Mouse (Mus musculus): Measurements from ENCODE around the gene Gpam. TPM values are rescaled to one million over a fixed set of nuclear protein-coding genes. Genes with fewer than 3 reads are reported as not detected.

Gene Gpam
- total and polyA plus RNA-seq, 3 experiments: 8.8 to 12.5 (median 12.3) TPM

DNA sequence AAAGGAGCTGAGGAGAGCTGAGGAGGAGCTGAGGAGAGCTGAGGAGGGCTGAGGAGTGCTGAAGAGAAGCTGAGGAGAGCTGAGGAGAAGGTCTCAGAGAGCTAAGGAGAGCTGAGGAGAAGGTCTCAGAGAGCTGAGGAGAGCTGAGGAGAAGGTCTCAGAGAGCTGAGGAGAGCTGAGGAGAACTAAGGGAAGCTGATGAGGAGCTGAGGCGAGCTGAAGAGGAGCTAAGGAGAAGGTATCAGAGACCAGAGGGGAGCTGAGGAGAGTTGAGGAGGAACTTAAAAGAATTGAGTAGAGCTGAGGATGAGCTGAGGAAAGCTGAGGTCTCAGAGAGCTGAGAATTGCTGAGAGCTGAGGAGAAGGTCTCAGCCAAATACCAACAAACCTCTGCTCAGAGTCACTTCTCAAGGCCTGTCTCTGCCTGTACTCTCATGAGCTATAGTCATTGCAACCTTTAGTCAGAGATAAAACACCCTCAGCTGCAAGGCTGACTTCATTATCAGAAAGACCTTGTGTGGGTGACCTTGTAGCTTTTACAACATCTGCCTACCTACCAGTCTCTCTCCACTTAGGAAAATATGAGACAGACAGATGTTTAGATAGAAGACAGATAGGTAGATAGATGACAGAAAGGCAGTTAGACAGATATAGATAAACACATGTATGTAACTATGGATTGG lies 38.3 kb upstream of the Gpam start:
- TF ChIP-seq KAT2A (IDR thresholded peaks at IDR 0.05; ENCODE audit: insufficient replicate concordance, low read length): no peak
- TF ChIP-seq EP300 (IDR thresholded peaks at IDR 0.05; ENCODE audit: low read length): no peak
- no peak for TF ChIP-seq MAZ (IDR thresholded peaks at IDR 0.05; ENCODE audit: low read depth, low read length)
- TF ChIP-seq ELF1 (IDR thresholded peaks at IDR 0.05; ENCODE audit: low read depth, low read length): no peak
- TF ChIP-seq POLR2AphosphoS2 (IDR thresholded peaks at IDR 0.05; ENCODE audit: low read depth, low read length): no peak
- no peak for TF ChIP-seq BHLHE40 (IDR thresholded peaks at IDR 0.05; ENCODE audit: low read depth, low read length)
- TF ChIP-seq MXI1 (IDR thresholded peaks at IDR 0.05; ENCODE audit: low read depth, low read length): no peak
- TF ChIP-seq ZC3H11A (IDR thresholded peaks at IDR 0.05; ENCODE audit: low read depth, low read length): no peak
- no peak for TF ChIP-seq POLR2A (IDR thresholded peaks at IDR 0.05; ENCODE audit: low read depth, low read length)
- H3K36me3 ChIP-seq (replicated peaks in 1 of 2; ENCODE audit: control insufficient read depth in 1 of 2, insufficient read depth in 1 of 2, low read length in 1 of 2): no peaks in the 10 kb centered on the region
- no peaks in the 10 kb centered on the region for H3K27me3 ChIP-seq (replicated peaks)
- no peaks in the 10 kb centered on the region for H3K79me2 ChIP-seq (replicated peaks; ENCODE audit: control insufficient read depth, extremely low read depth, insufficient read depth, poor library complexity, severe bottlenecking)
- peaks cover 3% of the 10 kb centered on the region for H3K9me3 ChIP-seq (replicated peaks; ENCODE audit: low read length)
- in situ Hi-C loops (cut with MboI; ENCODE audit: low pct_ligation_motif_present, low pct_unique_long_range_greater_than_20kb, low sequenced_read_pairs) (no loop called here), dilution Hi-C loops (cut with MboI; ENCODE audit: extremely low pct_ligation_motif_present, extremely low pct_unique_long_range_greater_than_20kb, low sequenced_read_pairs) (no loop called here)
- peaks cover 0 to 8% of the 10 kb centered on the region in 2 experiments; a peak in 2 of 4 replicates for H3K4me1 ChIP-seq (ENCODE audit: control insufficient read depth in 1 of 2, insufficient read depth in 2 of 2)
- H3K4me3 ChIP-seq (replicated peaks in 1 of 3; ENCODE audit: low read depth in 2 of 3, low read length in 2 of 3, poor library complexity in 1 of 3): no peak overlapping the region
- H3K27ac ChIP-seq (ENCODE audit: insufficient read depth, low read depth): no peak overlapping the region
- no peak overlapping the region for H3K9ac ChIP-seq (ENCODE audit: insufficient read depth, low read depth)
- no peak for DNase-seq (ENCODE audit: extremely low read depth)
- no peak overlapping the region for H3K4me2 ChIP-seq (ENCODE audit: insufficient read depth, low read depth, poor library complexity, severe bottlenecking)

DNA sequence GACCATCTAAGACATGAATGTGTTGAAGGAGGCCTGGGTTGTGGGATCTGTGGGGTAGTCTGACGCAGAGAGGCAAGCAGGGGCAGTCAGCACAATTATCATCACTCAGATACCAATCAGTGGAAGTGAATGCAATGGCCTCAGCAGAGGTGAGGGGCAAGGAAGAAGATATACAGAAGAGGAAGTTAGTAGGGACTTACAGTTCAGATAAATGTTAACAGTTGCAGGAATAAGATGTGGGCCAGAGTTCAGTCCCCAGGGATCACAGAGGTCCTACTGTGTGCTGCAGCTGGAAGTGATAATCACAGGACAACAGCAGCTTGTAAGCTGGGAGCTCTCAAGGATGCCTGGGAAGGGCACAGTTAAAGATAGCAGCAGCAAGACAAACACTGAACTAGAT lies 37.1 kb upstream of the Gpam start:
- H3K9me3 ChIP-seq (replicated peaks; ENCODE audit: low read length): no peaks in the 10 kb centered on the region
- no peak overlapping the region for H3K27ac ChIP-seq (ENCODE audit: insufficient read depth, low read depth)
- no peak for DNase-seq (ENCODE audit: extremely low read depth)
- TF ChIP-seq JUN (IDR thresholded peaks at IDR 0.05; ENCODE audit: insufficient read depth, low read depth, low read length) (no peak), NRF1 (IDR thresholded peaks at IDR 0.05; ENCODE audit: low read depth, low read length) (no peak), ZKSCAN1 (IDR thresholded peaks at IDR 0.05; ENCODE audit: borderline replicate concordance, low read depth, low read length) (peak; percentile 61)
- no peaks in the 10 kb centered on the region for H3K27me3 ChIP-seq (replicated peaks)
- peaks cover 0 to 8% of the 10 kb centered on the region in 2 experiments; a peak in 2 of 4 replicates for H3K4me1 ChIP-seq (ENCODE audit: control insufficient read depth in 1 of 2, insufficient read depth in 2 of 2)
- H3K36me3 ChIP-seq (replicated peaks in 1 of 2; ENCODE audit: control insufficient read depth in 1 of 2, insufficient read depth in 1 of 2, low read length in 1 of 2): no peaks in the 10 kb centered on the region
- dilution Hi-C loops (cut with MboI; ENCODE audit: extremely low pct_ligation_motif_present, extremely low pct_unique_long_range_greater_than_20kb, low sequenced_read_pairs) (no loop called here), in situ Hi-C loops (cut with MboI; ENCODE audit: low pct_ligation_motif_present, low pct_unique_long_range_greater_than_20kb, low sequenced_read_pairs) (no loop called here)
- no peak overlapping the region for H3K4me3 ChIP-seq (replicated peaks in 1 of 3; ENCODE audit: low read depth in 2 of 3, low read length in 2 of 3, poor library complexity in 1 of 3)
- no peak overlapping the region for H3K4me2 ChIP-seq (ENCODE audit: insufficient read depth, low read depth, poor library complexity, severe bottlenecking)
- H3K79me2 ChIP-seq (replicated peaks; ENCODE audit: control insufficient read depth, extremely low read depth, insufficient read depth, poor library complexity, severe bottlenecking): no peaks in the 10 kb centered on the region
- no peak overlapping the region for H3K9ac ChIP-seq (ENCODE audit: insufficient read depth, low read depth)

DNA sequence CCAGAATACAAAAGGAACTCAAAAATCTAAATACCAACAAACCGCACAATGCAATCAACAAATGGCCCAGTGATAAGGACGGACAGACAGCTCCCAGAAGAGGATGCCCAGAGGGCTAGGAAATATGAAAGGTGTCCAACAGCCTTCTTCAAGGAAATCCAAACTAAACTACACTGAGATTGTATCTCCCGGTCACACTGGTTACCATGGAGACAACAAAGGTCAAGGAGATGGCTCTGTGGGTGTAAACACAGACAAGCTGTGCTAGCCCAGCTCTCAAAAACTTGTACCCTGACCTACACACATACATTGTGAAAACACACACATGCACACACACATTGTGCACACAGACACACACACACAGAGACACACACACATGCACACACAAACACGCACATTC lies 35.2 kb upstream of the Gpam start:
- H3K4me2 ChIP-seq (ENCODE audit: insufficient read depth, low read depth, poor library complexity, severe bottlenecking): no peak overlapping the region
- H3K4me1 ChIP-seq (ENCODE audit: control insufficient read depth in 1 of 2, insufficient read depth in 2 of 2): peaks cover 0 to 8% of the 10 kb centered on the region in 2 experiments; a peak in 2 of 4 replicates
- H3K79me2 ChIP-seq (replicated peaks; ENCODE audit: control insufficient read depth, extremely low read depth, insufficient read depth, poor library complexity, severe bottlenecking): no peaks in the 10 kb centered on the region
- in situ Hi-C loops (cut with MboI; ENCODE audit: low pct_ligation_motif_present, low pct_unique_long_range_greater_than_20kb, low sequenced_read_pairs): no loop called here
- H3K4me3 ChIP-seq (replicated peaks in 1 of 3; ENCODE audit: low read depth in 2 of 3, low read length in 2 of 3, poor library complexity in 1 of 3): no peak overlapping the region
- no peak overlapping the region for H3K27ac ChIP-seq (ENCODE audit: insufficient read depth, low read depth)
- H3K9me3 ChIP-seq (replicated peaks; ENCODE audit: low read length): no peaks in the 10 kb centered on the region
- TF ChIP-seq NELFE (IDR thresholded peaks at IDR 0.05; ENCODE audit: low read depth, low read length): no peak
- no peak for TF ChIP-seq BHLHE40 (IDR thresholded peaks at IDR 0.05; ENCODE audit: low read depth, low read length)
- no peak for TF ChIP-seq POLR2A (IDR thresholded peaks at IDR 0.05; ENCODE audit: low read depth, low read length)
- no peaks in the 10 kb centered on the region for H3K27me3 ChIP-seq (replicated peaks)
- no peak for DNase-seq (ENCODE audit: extremely low read depth)
- H3K9ac ChIP-seq (ENCODE audit: insufficient read depth, low read depth): no peak overlapping the region
- dilution Hi-C loops (cut with MboI; ENCODE audit: extremely low pct_ligation_motif_present, extremely low pct_unique_long_range_greater_than_20kb, low sequenced_read_pairs): no loop called here
- no peaks in the 10 kb centered on the region for H3K36me3 ChIP-seq (replicated peaks in 1 of 2; ENCODE audit: control insufficient read depth in 1 of 2, insufficient read depth in 1 of 2, low read length in 1 of 2)
